Mouse (Mus musculus): ENCODE data around the gene Brinp3.

Brinp3 gene

GRCm38 (mm10) chr1:146792826-146793225 lies 298.3 kb downstream of the Brinp3 start:
- in situ Hi-C loops (cut with MboI, MseI) = no loop called here

- in situ Hi-C loops (cut with MboI, MseI) = no loop called here
These were observed 305.5 kb downstream of the Brinp3 start for GRCm38 (mm10) chr1:146799986-146800553.

GRCm38 (mm10) chr1:146801821-146802220 lies 307.3 kb downstream of the Brinp3 start:
- in situ Hi-C loops (cut with MboI, MseI) = no loop called here

GRCm38 (mm10) chr1:146807765-146808164 lies 313.2 kb downstream of the Brinp3 start:
- in situ Hi-C loops (cut with MboI, MseI) = no loop called here

- in situ Hi-C loops (cut with MboI, MseI) = no loop called here
These were observed 339.3 kb downstream of the Brinp3 start for GRCm38 (mm10) chr1:146833888-146834287.

- in situ Hi-C loops (cut with MboI, MseI) = no loop called here
These were observed 349.5 kb downstream of the Brinp3 start for GRCm38 (mm10) chr1:146844087-146844486.

GRCm38 (mm10) chr1:146848892-146849291 lies 354.3 kb downstream of the Brinp3 start:
- in situ Hi-C loops (cut with MboI, MseI) = no loop called here

GRCm38 (mm10) chr1:146850147-146850546 lies 355.6 kb downstream of the Brinp3 start:
- in situ Hi-C loops (cut with MboI, MseI) = no loop called here

GRCm38 (mm10) chr1:146898636-146899035 lies 404.1 kb downstream of the Brinp3 start:
- in situ Hi-C loops (cut with MboI, MseI) = no loop called here

- in situ Hi-C loops (cut with MboI, MseI) = no loop called here
These were observed 407.1 kb downstream of the Brinp3 start for GRCm38 (mm10) chr1:146901691-146902090.

- in situ Hi-C loops (cut with MboI, MseI) = no loop called here
These were observed 445.2 kb downstream of the Brinp3 start for GRCm38 (mm10) chr1:146939463-146940389.

Data from T-helper 2 cell (primary cell).